In the genomic region with DNA sequence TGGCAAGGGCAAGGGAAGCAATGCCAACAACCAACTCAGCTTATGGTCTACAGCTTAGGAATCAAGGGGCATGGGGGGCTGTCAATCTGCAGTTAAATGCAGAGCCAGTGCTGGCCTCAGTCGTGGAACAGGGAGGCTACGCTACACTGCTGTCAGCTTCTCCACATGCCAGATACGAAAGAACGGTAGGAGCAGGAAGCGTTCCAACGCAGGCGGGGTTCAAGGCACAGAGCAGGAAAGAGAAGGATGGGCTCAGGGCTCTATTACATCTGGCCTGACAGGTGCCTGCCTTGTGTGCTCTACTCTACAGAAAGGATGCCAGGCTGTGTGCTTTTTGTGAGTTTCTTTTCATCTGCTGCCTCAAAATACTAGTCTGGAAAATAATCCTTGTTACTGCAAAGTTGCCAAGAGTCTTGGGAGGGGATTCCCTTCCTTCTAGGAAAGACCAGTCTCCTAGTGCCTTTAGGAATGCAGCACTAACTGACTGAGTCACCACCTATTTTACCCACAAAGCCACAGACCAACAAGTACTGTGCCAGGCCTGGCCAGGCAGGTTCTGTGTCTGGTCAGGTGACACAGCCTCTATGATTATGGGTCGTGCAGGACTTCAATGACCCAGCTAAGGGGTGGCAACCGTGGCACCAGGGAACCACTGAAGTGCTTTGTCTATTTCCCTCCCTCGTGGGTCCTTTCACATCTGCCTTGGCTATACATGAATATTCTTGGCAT, we compare ENCODE assay signal across 11 mouse cellular contexts. TPM values are rescaled to one million over a fixed set of nuclear protein-coding genes. Genes with fewer than 3 reads are reported as not detected.
DNase-seq lines count a peak whose midpoint lies in the region; ATAC-seq lines count a peak whose summit lies in the region.
"Had no signal": no experiment of that assay in that cellular context is flagged by ENCODE, and none has a peak within 500 bp of the region (broad histone marks: within the 10 kb centered on the region; RNA-seq: fewer than 3 reads in every experiment).

No protein-coding gene starts in this region.

- no peak overlapping the region for H3K4me3 ChIP-seq in kidney, embryonic 15.5 days (replicated peaks)
- H3K4me3 ChIP-seq in kidney, embryonic 16.5 days (ENCODE audit: low read length), result no peak overlapping the region
- no peak overlapping the region for H3K4me3 ChIP-seq in brown adipose tissue, adult 24 weeks (ENCODE audit: insufficient read depth, low read depth, low read length)
- H3K4me3 ChIP-seq in forebrain, embryonic 14.5 days (ENCODE audit: low read depth, low read length), result no peak overlapping the region
- H3K4me3 ChIP-seq: embryonic facial prominence, embryonic 12.5 days; heart, adult 2 months; liver, embryonic 13.5 days had no signal

- no peak overlapping the region for H3K27ac ChIP-seq in kidney, embryonic 15.5 days
- H3K27ac ChIP-seq in kidney, embryonic 16.5 days (ENCODE audit: low read length), result no peak overlapping the region
- peak overlapping the region; percentile 74 for H3K27ac ChIP-seq in brown adipose tissue, adult 24 weeks (replicated peaks; ENCODE audit: low read depth, low read length)
- peak overlapping the region; percentile 27; the same call in 1 of the 2 replicates for H3K27ac ChIP-seq in forebrain, embryonic 14.5 days (ENCODE audit: low read depth, low read length)
- H3K27ac ChIP-seq: embryonic facial prominence, embryonic 12.5 days; heart, adult 2 months; liver, embryonic 13.5 days had no signal

- DNase-seq in forebrain, embryonic 14.5 days (ENCODE audit: low spot score), result no peak
- peak; percentile 69 for DNase-seq in lung, postnatal 25 days (ENCODE audit: low spot score)
- DNase-seq in right cerebral cortex, adult 2 months (ENCODE audit: low spot score in 2 of 2), result no peak
- no peak for DNase-seq in embryo, embryonic 11 days
- DNase-seq: heart, adult 2 months; liver, embryonic 13.5 days; thymus, postnatal 14 days had no signal

- no peaks in the 10 kb centered on the region for H3K9me3 ChIP-seq in kidney, embryonic 15.5 days (replicated peaks)
- H3K9me3 ChIP-seq in kidney, embryonic 16.5 days (ENCODE audit: low read length), result no peaks in the 10 kb centered on the region
- no peaks in the 10 kb centered on the region for H3K9me3 ChIP-seq in forebrain, embryonic 14.5 days (replicated peaks; ENCODE audit: control insufficient read depth, low read length)
- H3K9me3 ChIP-seq: embryonic facial prominence, embryonic 12.5 days; liver, embryonic 13.5 days had no signal

- peak; percentile 40; the same call in 1 of the 2 replicates for ATAC-seq in kidney, embryonic 15.5 days (replicated peaks; ENCODE audit: low FRiP score)
- no peak for ATAC-seq in kidney, embryonic 16.5 days (ENCODE audit: low FRiP score, low TSS enrichment)
- ATAC-seq in forebrain, embryonic 14.5 days, result no peak

- H3K9ac ChIP-seq in kidney, embryonic 15.5 days, result no peak overlapping the region
- H3K9ac ChIP-seq in kidney, embryonic 16.5 days (replicated peaks; ENCODE audit: low read length), result no peak overlapping the region
- 0 out of 2 replicates have a peak overlapping the region, but pooled peaks have one; percentile 18 for H3K9ac ChIP-seq in forebrain, embryonic 14.5 days (ENCODE audit: low read length)
- H3K9ac ChIP-seq: embryonic facial prominence, embryonic 12.5 days; liver, embryonic 13.5 days had no signal

- H3K4me2 ChIP-seq in kidney, embryonic 15.5 days, result no peak overlapping the region
- no peak overlapping the region for H3K4me2 ChIP-seq in kidney, embryonic 16.5 days (replicated peaks; ENCODE audit: low read depth, low read length)
- no peak overlapping the region for H3K4me2 ChIP-seq in forebrain, embryonic 14.5 days (ENCODE audit: low read length)
- H3K4me2 ChIP-seq: embryonic facial prominence, embryonic 12.5 days; liver, embryonic 13.5 days had no signal

- H3K27me3 ChIP-seq in kidney, embryonic 15.5 days, result no peaks in the 10 kb centered on the region
- no peaks in the 10 kb centered on the region for H3K27me3 ChIP-seq in kidney, embryonic 16.5 days (ENCODE audit: insufficient read depth, low read length)
- H3K27me3 ChIP-seq in forebrain, embryonic 14.5 days (replicated peaks; ENCODE audit: control insufficient read depth, insufficient read depth, low read length), result no peaks in the 10 kb centered on the region
- H3K27me3 ChIP-seq: embryonic facial prominence, embryonic 12.5 days; liver, embryonic 13.5 days had no signal

- peaks cover 36% of the 10 kb centered on the region for H3K4me1 ChIP-seq in kidney, embryonic 15.5 days
- H3K4me1 ChIP-seq in kidney, embryonic 16.5 days (ENCODE audit: insufficient read depth, low read length), result peaks cover 18% of the 10 kb centered on the region
- peaks cover 38% of the 10 kb centered on the region for H3K4me1 ChIP-seq in brown adipose tissue, adult 24 weeks (ENCODE audit: control insufficient read depth, insufficient read depth, insufficient read length, low read length)
- 0 out of 2 replicates have a peak, but pooled peaks cover 3% of the 10 kb centered on the region for H3K4me1 ChIP-seq in forebrain, embryonic 14.5 days (ENCODE audit: control insufficient read depth, insufficient read depth, low read length)

- H3K36me3 ChIP-seq in kidney, embryonic 15.5 days, result peaks cover 26% of the 10 kb centered on the region
- peaks cover 11% of the 10 kb centered on the region for H3K36me3 ChIP-seq in kidney, embryonic 16.5 days (ENCODE audit: insufficient read depth, low read length)
- peaks cover 19% of the 10 kb centered on the region for H3K36me3 ChIP-seq in forebrain, embryonic 14.5 days (ENCODE audit: control insufficient read depth, insufficient read depth, low read length)

- WGBS in kidney, embryonic 15.5 days, result 75% methylated on average over 10 of the region's 10 CpGs
- 72% methylated on average over 10 of the region's 10 CpGs for WGBS in kidney, embryonic 16.5 days
- 73% methylated on average over 10 of the region's 10 CpGs for WGBS in forebrain, embryonic 14.5 days

RNA-seq across cellular contexts. Expression of a gene that starts 7.6 kb away (rescaled TPM):
- polyA plus RNA-seq in kidney, embryonic 15.5 days (2015; fragmentation: Nextera tagmentation; extraction: Ambion mirVana), result 238 and 287 TPM in 2 replicates
- 227 and 246 TPM in 2 replicates for polyA plus RNA-seq in kidney, embryonic 16.5 days (2015; fragmentation: Nextera tagmentation; extraction: Ambion mirVana)
- 143 and 188 TPM in 2 replicates for polyA plus RNA-seq in brown adipose tissue, adult 24 weeks (2012; ENCODE audit: insufficient read depth, insufficient read length, missing spikeins)
- 6,589 and 7,102 TPM in 2 replicates for polyA plus RNA-seq in forebrain, embryonic 14.5 days (2014; fragmentation: Nextera tagmentation; extraction: Ambion mirVana)

RNA-seq across cellular contexts. Expression of a gene that starts 18.8 kb away (rescaled TPM):
- polyA plus RNA-seq in kidney, embryonic 15.5 days (2015; fragmentation: Nextera tagmentation; extraction: Ambion mirVana), result 48.3 and 51.6 TPM in 2 replicates
- polyA plus RNA-seq in kidney, embryonic 16.5 days (2015; fragmentation: Nextera tagmentation; extraction: Ambion mirVana), result 55.8 and 60.8 TPM in 2 replicates
- polyA plus RNA-seq in brown adipose tissue, adult 24 weeks (2012; ENCODE audit: insufficient read depth, insufficient read length, missing spikeins), result 71.0 and 74.7 TPM in 2 replicates
- 240 and 254 TPM in 2 replicates for polyA plus RNA-seq in forebrain, embryonic 14.5 days (2014; fragmentation: Nextera tagmentation; extraction: Ambion mirVana)

Comparison
In these comparisons a context has a peak if more than half of its experiments do, and no peak if none do; other contexts are left out.
1. H3K27ac ChIP-seq: peak in brown adipose tissue, adult 24 weeks (single experiment) and forebrain, embryonic 14.5 days (single experiment); none in kidney, embryonic 15.5 days (single experiment) and kidney, embryonic 16.5 days (single experiment).
2. RNA of a gene that starts 7.6 kb away (polyA plus RNA-seq): 6,589 to 7,102 TPM in forebrain, embryonic 14.5 days; 238 to 287 TPM in kidney, embryonic 15.5 days, 227 to 246 TPM in kidney, embryonic 16.5 days and 143 to 188 TPM in brown adipose tissue, adult 24 weeks; every median in the first group is over 10 times any median in the second.